Mouse (Mus musculus) intestine, embryonic 16.5 days (tissue): ENCODE data around the gene Slc23a3. TPM values are rescaled to one million over a fixed set of nuclear protein-coding genes. Genes with fewer than 3 reads are reported as not detected.

Experiments used
- ATAC-seq: fragments of 200-750 bp; cut with Nextera tagmentation; 2 replicates; pipeline ENCODE4 v1.8.0; 2017; ENCODE audit warnings: moderate TSS enrichment, moderate library complexity
- H3K27ac ChIP-seq: fragments of 300-500 bp; sonication (generic); 2 replicates; pipeline ENCODE4 v1.5.1; 2014; ENCODE audit warnings: mild to moderate bottlenecking, low read length
- H3K27me3 ChIP-seq: fragments of 300-500 bp; sonication (generic); replicated peaks from 2 replicates; pipeline ENCODE4 v1.6.1; 2014; ENCODE audit warnings: low read length, control low read depth, mixed read lengths; ENCODE audit not compliant: control insufficient read depth, insufficient read depth
- H3K36me3 ChIP-seq: fragments of 300-500 bp; sonication (generic); 2 replicates; pipeline ENCODE4 v1.6.1; 2014; ENCODE audit warnings: low read length, control low read depth; ENCODE audit not compliant: control insufficient read depth, insufficient read depth
- H3K4me1 ChIP-seq: fragments of 300-500 bp; sonication (generic); 2 replicates; pipeline ENCODE4 v1.6.1; 2014; ENCODE audit warnings: low read length, control low read depth, mixed read lengths; ENCODE audit not compliant: control insufficient read depth, insufficient read depth
- H3K4me2 ChIP-seq: fragments of 300-500 bp; sonication (generic); 2 replicates; pipeline ENCODE4 v1.6.1; 2014; ENCODE audit warnings: low read depth, low read length, control low read depth
- H3K4me3 ChIP-seq: fragments of 300-500 bp; sonication (generic); 2 replicates; pipeline ENCODE4 v1.5.1; 2014; ENCODE audit warnings: mild to moderate bottlenecking, low read length
- H3K9ac ChIP-seq: fragments of 300-500 bp; sonication (generic); 2 replicates; pipeline ENCODE4 v1.6.1; 2014; ENCODE audit warnings: low read depth, low read length
- H3K9me3 ChIP-seq: fragments of 300-500 bp; sonication (generic); 2 replicates; pipeline ENCODE4 v1.6.1; 2016; ENCODE audit warnings: low read length, control low read depth; ENCODE audit not compliant: control insufficient read depth
- WGBS: fragments of 180-500 bp; shearing (Covaris S2); extraction: QIAGEN DNeasy Blood & Tissue Kit; methylation state at CpG from one replicate; pipeline ENCODE4 v1.1.7; 2014; 5-methylcytosine and 5-hydroxymethylcytosine counted together
- polyA plus RNA-seq: library from polyadenylated mRNA; unstranded; fragments of >200 nt; fragmentation: Nextera tagmentation; extraction: Ambion mirVana; gene quantifications from 2 replicates; pipeline ENCODE4 v1.2.1, GENCODE M21; 2015

Slc23a3 gene
- 1.2 and 1.5 TPM in 2 replicates for polyA plus RNA-seq

DNA sequence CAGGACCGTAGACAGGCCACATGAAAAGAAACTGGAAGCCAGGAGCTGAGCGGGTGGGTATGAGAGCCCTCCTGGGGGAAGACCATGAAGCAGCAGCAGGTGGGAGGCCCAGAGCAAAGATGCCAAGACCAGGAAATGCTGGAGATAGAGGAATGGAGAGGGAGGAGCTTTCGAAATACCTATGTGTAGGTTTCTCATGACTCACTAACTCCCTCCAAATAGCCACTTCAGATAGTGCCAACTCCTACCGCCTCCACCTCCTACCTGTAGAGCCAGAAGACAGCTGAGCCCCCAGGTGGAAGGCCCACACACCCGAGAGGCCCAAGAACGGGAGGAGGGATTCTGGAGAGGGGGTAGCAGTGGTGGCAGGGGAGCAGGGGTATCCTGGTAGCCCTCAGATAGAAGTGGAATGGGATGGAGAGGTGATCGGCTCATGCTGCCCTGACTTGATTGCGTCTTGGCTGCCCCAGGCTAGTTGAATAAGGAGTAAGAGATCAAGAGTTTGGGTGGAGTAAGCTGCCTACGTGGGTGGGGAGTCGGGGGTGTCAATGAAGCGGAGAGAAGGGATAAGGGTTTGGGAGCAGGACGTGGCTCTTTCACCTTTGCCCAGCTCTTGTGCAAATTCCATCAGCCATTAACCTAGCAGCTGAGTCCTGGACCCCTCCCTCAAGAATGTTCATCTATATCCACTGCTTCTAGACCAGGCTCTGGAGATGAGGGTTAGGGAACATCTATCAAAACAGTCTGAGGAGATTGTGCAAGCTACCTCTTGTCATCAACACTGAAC, at the start of gene Slc23a3:
Gene Slc23a3 (minus strand): TSS at position 470 of the 787 bp plus-strand sequence.
- H3K36me3 ChIP-seq: peaks cover 21% of the 10 kb centered on the region
- 53% methylated on average over 12 of the region's 12 CpGs for WGBS
- H3K4me3 ChIP-seq: no peak within 1 kb of the TSS
- ATAC-seq: no peak
- no peaks in the 10 kb centered on the region for H3K9me3 ChIP-seq
- peaks cover 3% of the 10 kb centered on the region; the same call in 1 of the 2 replicates for H3K4me1 ChIP-seq
- no peak within 1 kb of the TSS for H3K27ac ChIP-seq
- H3K4me2 ChIP-seq: no peak within 1 kb of the TSS
- no peak within 1 kb of the TSS for H3K9ac ChIP-seq
- no peaks in the 10 kb centered on the region for H3K27me3 ChIP-seq

DNA sequence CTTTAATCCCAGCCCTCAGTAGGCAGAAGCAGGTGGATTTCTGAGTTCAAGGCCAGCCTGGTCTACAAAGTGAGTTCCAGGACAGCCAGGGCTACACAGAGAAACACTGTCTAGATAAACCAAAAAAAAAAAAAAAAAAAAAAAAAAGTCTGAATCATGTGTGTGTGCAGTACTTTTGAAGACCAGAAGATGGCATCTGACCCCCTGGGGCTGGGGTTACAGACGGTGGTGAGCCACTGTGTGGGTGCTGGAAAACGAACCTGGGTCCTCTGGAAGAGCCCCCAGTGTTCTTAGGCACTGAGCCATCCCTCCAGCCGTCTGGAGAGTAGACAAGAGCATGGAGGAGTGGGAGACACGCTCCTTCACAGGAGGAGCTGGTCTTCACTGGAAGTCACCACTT, 48.5 kb upstream of the Slc23a3 start:
- no peaks in the 10 kb centered on the region for H3K27me3 ChIP-seq
- no peak overlapping the region for H3K27ac ChIP-seq
- H3K36me3 ChIP-seq: peaks cover 41% of the 10 kb centered on the region
- H3K9ac ChIP-seq: no peak overlapping the region
- no peak for ATAC-seq
- peaks cover 21% of the 10 kb centered on the region for H3K4me1 ChIP-seq
- H3K4me3 ChIP-seq: no peak overlapping the region
- H3K4me2 ChIP-seq: no peak overlapping the region
- H3K9me3 ChIP-seq: 0 out of 2 replicates have a peak, but pooled peaks cover 3% of the 10 kb centered on the region
- 74% methylated on average over 4 of the region's 4 CpGs for whole genome bisulfite sequencing

DNA sequence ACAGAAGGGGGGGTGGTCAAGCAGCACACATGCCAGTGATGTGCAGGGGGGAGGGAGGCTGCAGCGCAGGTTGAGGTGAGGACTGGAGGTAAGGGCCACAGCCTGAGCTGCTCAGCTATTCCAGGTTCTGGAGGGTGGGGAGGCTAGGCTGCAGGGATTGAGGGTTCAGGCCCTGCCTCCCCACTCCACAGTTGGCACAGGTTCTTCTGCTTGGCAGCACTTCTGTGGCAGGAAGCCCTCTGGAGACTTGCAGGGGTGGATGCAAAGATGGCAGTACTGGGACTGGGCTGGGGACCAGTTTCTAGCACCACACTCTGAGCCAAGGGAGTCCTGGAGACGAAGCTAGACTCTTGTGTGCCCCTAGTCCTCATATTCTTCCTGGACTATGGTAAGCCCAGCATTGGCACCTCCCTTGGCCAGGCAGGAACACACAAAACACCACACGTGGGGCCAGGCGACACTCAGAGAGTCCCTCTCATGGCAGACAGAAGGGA, 47.7 kb upstream of the Slc23a3 start:
- no peak overlapping the region for H3K9ac ChIP-seq
- H3K4me2 ChIP-seq: no peak overlapping the region
- H3K27me3 ChIP-seq: no peaks in the 10 kb centered on the region
- peaks cover 35% of the 10 kb centered on the region for H3K36me3 ChIP-seq
- 0 out of 2 replicates have a peak, but pooled peaks cover 3% of the 10 kb centered on the region for H3K9me3 ChIP-seq
- H3K4me1 ChIP-seq: peaks cover 21% of the 10 kb centered on the region
- no peak overlapping the region for H3K27ac ChIP-seq
- ATAC-seq: no peak
- no peak overlapping the region for H3K4me3 ChIP-seq
- 82% methylated on average over 4 of the region's 4 CpGs for WGBS

DNA sequence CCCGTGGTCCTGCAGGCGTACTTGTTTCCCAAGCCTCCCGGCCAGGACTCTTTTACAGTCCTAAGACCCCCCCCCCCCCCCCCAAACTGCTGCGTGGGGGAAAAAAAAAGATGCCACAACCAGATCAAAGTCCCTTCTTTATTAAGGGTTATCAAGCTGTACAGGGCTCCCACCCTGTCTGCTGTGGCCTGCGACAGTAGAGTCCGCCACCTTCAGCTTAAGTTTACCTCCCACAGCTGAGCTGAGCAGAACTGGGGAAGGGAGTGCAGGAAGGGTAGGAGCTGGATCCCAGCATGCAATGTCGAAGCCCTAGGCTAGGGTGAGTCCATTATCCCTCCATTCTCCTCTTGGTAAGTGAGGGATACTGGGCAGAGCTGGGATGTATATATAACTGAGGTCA, 47.1 kb upstream of the Slc23a3 start:
- H3K36me3 ChIP-seq: peaks cover 28% of the 10 kb centered on the region
- WGBS: 28% methylated on average over 7 of the region's 7 CpGs
- ATAC-seq: peak; percentile 60

DNA sequence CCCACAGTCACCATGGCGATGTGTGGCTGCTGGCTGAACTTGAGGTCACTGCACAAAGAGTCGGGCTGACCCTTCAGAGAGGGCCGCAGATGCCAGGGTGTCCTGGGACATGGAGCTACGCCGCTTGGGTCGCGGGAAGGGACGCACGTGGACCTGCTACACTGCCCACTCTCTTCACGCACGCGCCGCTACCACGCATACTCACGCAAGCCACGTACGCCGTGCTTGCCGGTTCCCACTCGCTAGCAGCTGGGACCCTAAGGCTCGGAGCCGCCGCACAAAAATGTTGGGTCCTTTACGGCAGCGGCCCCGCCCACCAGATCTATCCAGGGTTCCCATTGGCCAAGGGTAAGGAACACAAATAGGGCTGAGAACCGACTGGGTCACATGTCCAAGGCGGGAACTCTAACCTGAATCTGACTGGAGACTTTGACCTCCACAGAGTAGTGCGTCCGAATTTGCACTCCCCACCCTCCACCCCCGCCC, 46.5 kb upstream of the Slc23a3 start, which contains the start of gene Abcb6:
Gene Abcb6 (minus strand): TSS at position 288 of the 486 bp plus-strand sequence.
- Histone ChIP-seq H3K9me3 (0 out of 2 replicates have a peak, but pooled peaks cover 3% of the 10 kb centered on the region), H3K4me2 (peak within 1 kb of the TSS; percentile 95), H3K27ac (peak within 1 kb of the TSS; percentile 63), H3K4me1 (peaks cover 21% of the 10 kb centered on the region), H3K27me3 (no peaks in the 10 kb centered on the region), H3K9ac (peak within 1 kb of the TSS; percentile 75), H3K36me3 (peaks cover 23% of the 10 kb centered on the region), H3K4me3 (peak within 1 kb of the TSS; percentile 63)
- ATAC-seq: peak; percentile 94
- 0% methylated on average over 31 of the region's 31 CpGs for WGBS

More for the DNA sequence above, 47.1 kb upstream of the Slc23a3 start:
- H3K4me1 ChIP-seq: peaks cover 21% of the 10 kb centered on the region
- H3K27me3 ChIP-seq: no peaks in the 10 kb centered on the region
- H3K27ac ChIP-seq: peak overlapping the region; percentile 63
- 0 out of 2 replicates have a peak overlapping the region, but pooled peaks have one; percentile 75 for H3K9ac ChIP-seq
- peak overlapping the region; percentile 63 for H3K4me3 ChIP-seq
- 0 out of 2 replicates have a peak, but pooled peaks cover 3% of the 10 kb centered on the region for H3K9me3 ChIP-seq
- H3K4me2 ChIP-seq: peak overlapping the region; percentile 95

DNA sequence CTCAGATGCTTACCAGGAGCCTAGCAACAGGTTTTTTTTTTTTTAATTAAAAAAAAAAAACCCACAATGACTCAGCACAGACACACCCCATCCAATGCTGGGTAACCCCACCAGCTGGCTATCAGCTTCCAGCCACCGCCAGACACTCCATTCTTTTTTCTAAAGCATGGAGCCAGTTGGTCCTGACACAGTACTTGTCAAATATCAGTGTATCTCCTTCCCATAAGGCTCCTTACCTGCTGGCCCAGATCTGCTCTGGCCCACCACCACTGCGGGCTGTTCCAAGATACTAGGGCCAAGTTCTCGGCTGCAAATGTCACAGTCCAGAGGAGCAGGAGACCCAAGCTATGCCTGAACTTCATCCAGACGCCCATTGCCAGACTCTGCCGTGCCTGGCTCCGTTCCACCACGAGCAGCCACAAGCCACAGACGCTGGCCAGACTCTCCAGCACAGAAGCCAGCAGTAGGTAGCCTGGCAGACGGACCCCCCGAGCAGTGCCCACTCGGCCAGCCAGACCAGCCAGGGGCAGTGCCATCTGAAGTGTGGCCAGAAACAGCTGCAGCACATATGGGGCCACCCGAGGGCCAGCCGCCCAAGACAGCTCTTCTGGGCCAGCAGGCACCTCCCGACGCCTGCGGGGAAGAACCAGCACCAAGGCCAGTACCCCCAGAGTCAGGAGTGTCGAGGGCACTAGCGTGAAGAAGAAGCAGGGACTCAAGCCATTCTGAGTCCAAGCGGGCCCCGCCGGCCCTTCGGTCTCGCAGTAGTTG, 45.8 kb upstream of the Slc23a3 start:
- ATAC-seq: peak; percentile 42
- peak overlapping the region; percentile 95 for H3K4me2 ChIP-seq
- 6% methylated on average over 23 of the region's 23 CpGs for WGBS
- peak overlapping the region; percentile 75 for H3K9ac ChIP-seq
- H3K27me3 ChIP-seq: no peaks in the 10 kb centered on the region
- H3K4me1 ChIP-seq: peaks cover 21% of the 10 kb centered on the region
- H3K27ac ChIP-seq: peak overlapping the region; percentile 39; the same call in 1 of the 2 replicates
- H3K4me3 ChIP-seq: peak overlapping the region; percentile 63
- 0 out of 2 replicates have a peak, but pooled peaks cover 3% of the 10 kb centered on the region for H3K9me3 ChIP-seq
- peaks cover 18% of the 10 kb centered on the region for H3K36me3 ChIP-seq

DNA sequence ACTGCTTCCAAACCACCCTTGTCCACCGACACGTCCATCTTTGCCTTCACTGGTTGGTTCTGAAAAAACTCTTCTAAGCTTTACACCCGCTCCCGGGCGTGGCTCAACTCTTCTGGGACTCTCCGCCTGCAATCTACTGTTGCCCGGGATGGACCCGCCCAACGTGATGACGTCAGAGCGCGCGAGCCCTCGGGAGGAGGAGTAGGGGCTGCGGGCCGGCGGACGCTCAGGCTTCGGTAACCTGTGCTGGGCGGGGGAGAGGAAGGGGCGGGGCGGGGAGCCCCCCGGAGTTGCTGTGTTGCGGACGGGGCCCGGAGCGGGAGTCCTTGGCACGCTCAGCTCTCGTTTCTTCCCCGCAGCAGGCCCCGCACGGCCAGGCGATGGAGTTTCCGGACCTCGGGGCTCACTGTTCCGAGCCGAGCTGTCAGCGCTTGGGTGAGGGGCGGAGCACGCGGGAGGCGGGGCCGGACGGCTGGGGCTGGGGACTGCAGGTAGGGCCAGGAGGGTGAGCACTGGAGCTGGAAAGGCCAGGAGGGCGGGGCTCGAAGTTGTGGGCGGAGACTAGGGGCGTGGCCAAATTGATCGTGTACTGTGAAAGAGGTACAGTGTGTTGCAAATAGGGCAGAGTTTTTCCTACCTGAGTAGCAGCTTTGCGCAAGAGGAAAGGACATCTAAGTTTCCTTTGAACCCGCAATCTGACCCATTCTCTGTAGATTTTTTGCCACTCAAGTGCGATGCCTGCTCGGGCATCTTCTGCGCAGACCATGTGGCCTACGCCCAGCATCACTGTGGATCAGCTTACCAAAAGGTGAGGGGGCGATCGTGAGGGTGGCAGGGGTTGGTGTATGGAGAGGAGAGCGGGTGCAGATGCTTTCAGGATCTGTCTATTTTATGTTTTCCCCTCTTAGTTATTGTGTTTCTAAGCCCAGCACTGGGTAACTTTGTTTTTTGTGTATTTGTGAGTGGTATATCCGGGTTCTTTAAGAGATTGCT, 35.1 kb upstream of the Slc23a3 start, which contains the start of gene Zfand2b:
Gene Zfand2b (plus strand): TSS at position 175 of the 993 bp plus-strand sequence.
- H3K4me3 ChIP-seq: peak within 1 kb of the TSS; percentile 88
- WGBS: 2% methylated on average over 59 of the region's 59 CpGs
- H3K9me3 ChIP-seq: no peaks in the 10 kb centered on the region
- peaks cover 7% of the 10 kb centered on the region for H3K36me3 ChIP-seq
- H3K4me2 ChIP-seq: peak within 1 kb of the TSS; percentile 89
- ATAC-seq: peak; percentile 99
- no peaks in the 10 kb centered on the region for H3K27me3 ChIP-seq
- H3K27ac ChIP-seq: peak within 1 kb of the TSS; percentile 93
- H3K9ac ChIP-seq: peak within 1 kb of the TSS; percentile 90
- H3K4me1 ChIP-seq: peaks cover 13% of the 10 kb centered on the region

DNA sequence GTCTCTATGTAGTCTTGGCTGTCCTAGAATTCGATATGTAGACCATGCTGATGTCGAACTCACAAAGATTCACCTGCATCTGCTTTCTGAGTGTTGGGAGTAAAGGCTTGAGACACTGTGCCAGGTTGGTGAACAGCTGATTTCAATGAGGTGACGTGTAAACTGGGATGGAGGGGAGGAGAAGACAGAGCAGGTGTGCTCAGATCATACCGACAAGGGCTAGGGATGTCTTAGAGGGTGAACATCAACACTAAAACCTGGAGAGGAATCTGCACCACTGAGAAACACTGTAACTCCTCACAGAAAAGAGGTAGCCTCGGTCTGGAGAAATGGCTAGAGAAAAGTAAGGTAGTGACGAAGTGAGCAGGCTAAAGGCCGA, 34.4 kb upstream of the Slc23a3 start:
- peak overlapping the region; percentile 17 for H3K27ac ChIP-seq
- H3K9ac ChIP-seq: peak overlapping the region; percentile 90
- peak overlapping the region; percentile 89 for H3K4me2 ChIP-seq
- H3K4me3 ChIP-seq: peak overlapping the region; percentile 88
- no peaks in the 10 kb centered on the region for H3K27me3 ChIP-seq
- peak; percentile 31 for ATAC-seq
- H3K36me3 ChIP-seq: peaks cover 7% of the 10 kb centered on the region
- no peaks in the 10 kb centered on the region for H3K9me3 ChIP-seq
- 7% methylated on average over 7 of the region's 7 CpGs for WGBS
- H3K4me1 ChIP-seq: peaks cover 13% of the 10 kb centered on the region
